Mouse (Mus musculus) heart, postnatal 0 days (tissue): ENCODE data around the gene Eva1a.

Source experiments
- CTCF ChIP-seq: IDR thresholded peaks from 2 replicates; pipeline ENCODE4 v1.5.1; 2016; ENCODE audit warnings: antibody characterized with exemption, control low read depth, low read depth
- EP300 ChIP-seq: IDR thresholded peaks from 2 replicates; pipeline ENCODE4 v1.6.1; 2016; ENCODE audit warnings: antibody characterized with exemption, low read depth

DNA sequence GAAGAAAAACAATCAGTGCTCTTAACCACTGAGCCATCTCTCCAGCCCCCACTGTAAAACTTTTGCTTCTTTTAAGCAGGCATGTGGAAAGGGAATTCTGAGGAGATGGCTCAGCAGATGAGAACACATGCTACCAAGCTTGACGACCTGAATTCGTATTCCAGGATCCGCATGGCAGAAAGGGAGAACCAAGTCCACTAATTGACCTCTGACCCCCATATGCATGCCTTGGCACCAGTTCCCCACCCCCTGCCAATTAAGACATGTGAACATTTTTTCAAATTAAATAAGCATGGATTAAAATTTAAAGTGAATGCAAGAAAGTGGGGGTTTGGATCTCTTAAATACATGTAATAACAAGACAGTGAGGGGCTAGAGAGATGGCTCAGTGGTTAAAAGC, 32.7 kb downstream of the Eva1a start:
- TF ChIP-seq CTCF (no peak), EP300 (no peak)
